Mouse (Mus musculus): ENCODE measurements around the gene Slc12a9. TPM values are rescaled to one million over a fixed set of nuclear protein-coding genes. Genes with fewer than 3 reads are reported as not detected.

The Slc12a9 gene
- total and polyA plus RNA-seq, 3 experiments, result 3.0 to 11.1 (median 7.9) TPM

- DNase-seq (ENCODE audit: extremely low read depth), result no peak
- dilution Hi-C loops (cut with MboI; ENCODE audit: extremely low pct_ligation_motif_present, extremely low pct_unique_long_range_greater_than_20kb, low sequenced_read_pairs) (no loop called here), in situ Hi-C loops (cut with MboI; ENCODE audit: low pct_ligation_motif_present, low pct_unique_long_range_greater_than_20kb, low sequenced_read_pairs) (no loop called here)
- Histone ChIP-seq H3K4me1 (ENCODE audit: control insufficient read depth in 1 of 2, insufficient read depth in 2 of 2) (peaks cover 8 to 35% of the 10 kb centered on the region in 2 experiments), H3K9me3 (replicated peaks; ENCODE audit: low read length) (peaks cover 3% of the 10 kb centered on the region), H3K9ac (ENCODE audit: insufficient read depth, low read depth) (no peak overlapping the region), H3K36me3 (replicated peaks in 1 of 2; ENCODE audit: control insufficient read depth in 1 of 2, insufficient read depth in 1 of 2, low read length in 1 of 2) (peaks cover 9 to 63% of the 10 kb centered on the region in 2 experiments), H3K27me3 (replicated peaks) (no peaks in the 10 kb centered on the region), H3K4me2 (ENCODE audit: insufficient read depth, low read depth, poor library complexity, severe bottlenecking) (no peak overlapping the region), H3K79me2 (replicated peaks; ENCODE audit: control insufficient read depth, extremely low read depth, insufficient read depth, poor library complexity, severe bottlenecking) (no peaks in the 10 kb centered on the region), H3K27ac (ENCODE audit: insufficient read depth, low read depth) (no peak overlapping the region), H3K4me3 (replicated peaks in 1 of 3; ENCODE audit: low read depth in 2 of 3, low read length in 2 of 3, poor library complexity in 1 of 3) (no peak overlapping the region)
- no peak for TF ChIP-seq SMC3 (IDR thresholded peaks at IDR 0.05; ENCODE audit: low read depth, low read length)
- TF ChIP-seq BHLHE40 (IDR thresholded peaks at IDR 0.05; ENCODE audit: low read depth, low read length), result no peak
- no peak for TF ChIP-seq KAT2A (IDR thresholded peaks at IDR 0.05; ENCODE audit: insufficient replicate concordance, low read length)
These were observed 19.8 kb downstream of the Slc12a9 start for GRCm38 (mm10) chr5:137313466-137314192.

GRCm38 (mm10) chr5:137308356-137308755 lies 25.0 kb downstream of the Slc12a9 start:
- Histone ChIP-seq H3K27me3 (replicated peaks) (no peaks in the 10 kb centered on the region), H3K4me1 (ENCODE audit: control insufficient read depth in 1 of 2, insufficient read depth in 2 of 2) (peaks cover 12 to 65% of the 10 kb centered on the region in 2 experiments), H3K36me3 (replicated peaks in 1 of 2; ENCODE audit: control insufficient read depth in 1 of 2, insufficient read depth in 1 of 2, low read length in 1 of 2) (peaks cover 7 to 45% of the 10 kb centered on the region in 2 experiments), H3K9me3 (replicated peaks; ENCODE audit: low read length) (peaks cover 6% of the 10 kb centered on the region), H3K79me2 (replicated peaks; ENCODE audit: control insufficient read depth, extremely low read depth, insufficient read depth, poor library complexity, severe bottlenecking) (peaks cover 44% of the 10 kb centered on the region), H3K4me3 (replicated peaks in 1 of 3; ENCODE audit: low read depth in 2 of 3, low read length in 2 of 3, poor library complexity in 1 of 3) (peak overlapping the region; percentile 82 to 88 (median 83)), H3K4me2 (ENCODE audit: insufficient read depth, low read depth, poor library complexity, severe bottlenecking) (peak overlapping the region; percentile 45; the same call in 1 of the 2 replicates), H3K27ac (ENCODE audit: insufficient read depth, low read depth) (no peak overlapping the region), H3K9ac (ENCODE audit: insufficient read depth, low read depth) (peak overlapping the region; percentile 89)
- dilution Hi-C loops (cut with MboI; ENCODE audit: extremely low pct_ligation_motif_present, extremely low pct_unique_long_range_greater_than_20kb, low sequenced_read_pairs), result no loop called here
- no peak for TF ChIP-seq RAD21 (IDR thresholded peaks at IDR 0.05; ENCODE audit: low read depth, low read length)
- TF ChIP-seq USF2 (conservative IDR thresholded peaks at IDR 0.05; ENCODE audit: low read depth, low read length), result no peak
- no peak for TF ChIP-seq ZNF384 (IDR thresholded peaks at IDR 0.05; ENCODE audit: low read depth, low read length)
- TF ChIP-seq ELF1 (IDR thresholded peaks at IDR 0.05; ENCODE audit: low read depth, low read length), result 0 out of 2 replicates have a peak, but pooled peaks have one; percentile 18
- peak; percentile 48 for DNase-seq (ENCODE audit: extremely low read depth)
- in situ Hi-C loops (cut with MboI; ENCODE audit: low pct_ligation_motif_present, low pct_unique_long_range_greater_than_20kb, low sequenced_read_pairs), result no loop called here

- Histone ChIP-seq H3K4me2 (ENCODE audit: insufficient read depth, low read depth, poor library complexity, severe bottlenecking) (peak within 1 kb of the TSS; percentile 93), H3K27me3 (replicated peaks) (no peaks in the 10 kb centered on the region), H3K27ac (ENCODE audit: insufficient read depth, low read depth) (peak within 1 kb of the TSS; percentile 89), H3K79me2 (replicated peaks; ENCODE audit: control insufficient read depth, extremely low read depth, insufficient read depth, poor library complexity, severe bottlenecking) (peaks cover 54% of the 10 kb centered on the region), H3K4me3 (replicated peaks in 1 of 3; ENCODE audit: low read depth in 2 of 3, low read length in 2 of 3, poor library complexity in 1 of 3) (peak within 1 kb of the TSS; percentile 82 to 88 (median 83)), H3K9ac (ENCODE audit: insufficient read depth, low read depth) (peak within 1 kb of the TSS; percentile 89), H3K9me3 (replicated peaks; ENCODE audit: low read length) (peaks cover 6% of the 10 kb centered on the region), H3K4me1 (ENCODE audit: control insufficient read depth in 1 of 2, insufficient read depth in 2 of 2) (peaks cover 12 to 64% of the 10 kb centered on the region in 2 experiments), H3K36me3 (replicated peaks in 1 of 2; ENCODE audit: control insufficient read depth in 1 of 2, insufficient read depth in 1 of 2, low read length in 1 of 2) (peaks cover 17 to 55% of the 10 kb centered on the region in 2 experiments)
- DNase-seq (ENCODE audit: extremely low read depth), result peak; percentile 96
- in situ Hi-C loops (cut with MboI; ENCODE audit: low pct_ligation_motif_present, low pct_unique_long_range_greater_than_20kb, low sequenced_read_pairs) (no loop called here), dilution Hi-C loops (cut with MboI; ENCODE audit: extremely low pct_ligation_motif_present, extremely low pct_unique_long_range_greater_than_20kb, low sequenced_read_pairs) (no loop called here)
- TF ChIP-seq SIN3A (IDR thresholded peaks at IDR 0.05; ENCODE audit: low read length), result peak; percentile 45; the same call in 1 of the 2 replicates
- TF ChIP-seq GABPA (IDR thresholded peaks at IDR 0.05; ENCODE audit: insufficient replicate concordance, low read depth, low read length), result no peak
- TF ChIP-seq ETS1 (conservative IDR thresholded peaks at IDR 0.05; ENCODE audit: low read depth, low read length), result no peak; the same call in 1 of the 2 replicates
- TF ChIP-seq ZC3H11A (IDR thresholded peaks at IDR 0.05; ENCODE audit: low read depth, low read length), result no peak
- TF ChIP-seq NELFE (IDR thresholded peaks at IDR 0.05; ENCODE audit: low read depth, low read length), result peak; percentile 81
- TF ChIP-seq USF2 (conservative IDR thresholded peaks at IDR 0.05; ENCODE audit: low read depth, low read length), result no peak
- peak; percentile 88 for TF ChIP-seq ELF1 (IDR thresholded peaks at IDR 0.05; ENCODE audit: low read depth, low read length)
- TF ChIP-seq RAD21 (IDR thresholded peaks at IDR 0.05; ENCODE audit: low read depth, low read length), result no peak
- no peak for TF ChIP-seq EP300 (IDR thresholded peaks at IDR 0.05; ENCODE audit: low read length)
- TF ChIP-seq CHD2 (IDR thresholded peaks at IDR 0.05; ENCODE audit: low read length), result peak; percentile 98
- 0 out of 2 replicates have a peak, but pooled peaks have one; percentile 5 for TF ChIP-seq E2F4 (IDR thresholded peaks at IDR 0.05; ENCODE audit: insufficient replicate concordance, low read depth, low read length)
- peak; percentile 94 for TF ChIP-seq MYC (IDR thresholded peaks at IDR 0.05; ENCODE audit: low read depth, low read length)
- TF ChIP-seq CTCF (conservative IDR thresholded peaks at IDR 0.05 in 1 of 2, IDR thresholded peaks at IDR 0.05 in 1 of 2; ENCODE audit: low read depth in 2 of 2, low read length in 2 of 2), result no peak
- no peak for TF ChIP-seq MAFK (IDR thresholded peaks at IDR 0.05; ENCODE audit: insufficient replicate concordance, low read length)
- no peak for TF ChIP-seq UBTF (IDR thresholded peaks at IDR 0.05; ENCODE audit: low read depth, low read length)
- peak; percentile 77 for TF ChIP-seq MAX (IDR thresholded peaks at IDR 0.05; ENCODE audit: low read length)
- TF ChIP-seq JUN (IDR thresholded peaks at IDR 0.05; ENCODE audit: insufficient read depth, low read depth, low read length), result no peak
These were observed 26.1 kb downstream of the Slc12a9 start, which contains the start of gene Srrt for GRCm38 (mm10) chr5:137307071-137307912. Gene Srrt, minus strand, starts transcription at chr5:137307674.
